ENCODE assay signal across 8 mouse cellular contexts in the genomic region with DNA sequence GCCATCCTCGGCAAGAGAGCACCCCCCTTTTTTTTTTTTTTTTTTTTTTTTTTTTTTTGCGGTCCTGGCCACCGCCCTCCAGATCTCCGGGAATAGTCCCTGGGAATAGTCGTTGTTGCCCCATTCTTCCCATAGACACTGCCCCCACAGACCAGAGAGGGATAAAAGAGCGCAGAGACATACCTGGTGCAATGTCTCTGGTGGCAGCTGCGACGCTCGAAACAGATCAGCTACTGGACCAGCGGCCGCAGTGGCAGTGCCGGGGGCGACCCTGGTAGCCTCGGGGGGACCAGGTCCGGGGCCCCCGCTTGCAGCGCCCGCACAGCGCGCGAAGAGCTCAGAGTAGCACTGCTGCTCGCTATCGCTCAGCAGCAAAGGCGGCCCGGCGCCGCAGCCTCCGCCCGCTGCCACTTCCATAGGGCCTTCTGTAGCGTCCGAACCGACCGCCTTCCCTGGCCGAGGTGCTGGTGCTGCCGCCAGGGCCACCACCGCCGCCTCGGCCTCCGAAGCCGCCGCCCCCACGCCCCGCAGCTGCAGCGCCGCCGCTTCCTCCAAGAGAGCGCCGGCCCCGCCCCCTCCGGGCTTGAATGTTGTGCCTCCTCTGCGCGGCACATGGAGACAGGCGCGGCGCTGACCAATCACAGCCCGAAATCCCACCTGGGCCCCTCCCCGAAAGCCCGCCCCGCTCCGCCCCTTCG. TPM values are rescaled to one million over a fixed set of nuclear protein-coding genes. Genes with fewer than 3 reads are reported as not detected.
DNase-seq lines count a peak whose midpoint lies in the region; ATAC-seq and TF ChIP-seq lines count a peak whose summit lies in the region.

Gene Reps2, minus strand, starts transcription at position 559 of the 698 bp plus-strand sequence.

- H3K4me1 ChIP-seq in intestine, postnatal 0 days (replicated peaks; ENCODE audit: control insufficient read depth, insufficient read depth, low read length) = no peaks in the 10 kb centered on the region

- ATAC-seq in intestine, postnatal 0 days = peak; percentile 97
- ATAC-seq in inflammation-experienced regulatory T-cells, adult 6 months = no peak

- no peaks in the 10 kb centered on the region for H3K36me3 ChIP-seq in intestine, postnatal 0 days (ENCODE audit: control insufficient read depth, insufficient read depth)

- peak within 1 kb of the TSS; percentile 77 for H3K4me2 ChIP-seq in intestine, postnatal 0 days (replicated peaks; ENCODE audit: low read depth)

- H3K4me3 ChIP-seq in intestine, postnatal 0 days (ENCODE audit: low read depth, low read length) = peak within 1 kb of the TSS; percentile 44

- H3K27me3 ChIP-seq in intestine, postnatal 0 days (replicated peaks; ENCODE audit: control insufficient read depth, insufficient read depth, low read length) = no peaks in the 10 kb centered on the region; the same call in 1 of the 2 replicates

- peak within 1 kb of the TSS; percentile 47; the same call in 1 of the 2 replicates for H3K9ac ChIP-seq in intestine, postnatal 0 days (ENCODE audit: low read depth, low read length)

- intact Hi-C loops in left cerebral cortex, postnatal 36 days (cut with DNase I) = loop anchor here (5.0 kb wide), 1 partner anchor 121 kb away; no protein-coding TSS in a partner anchor

- WGBS in intestine, postnatal 0 days = 22% methylated on average over 53 of the region's 61 CpGs

- TF ChIP-seq CTCF in intestine, postnatal 0 days (IDR thresholded peaks at IDR 0.05; ENCODE audit: low read depth) = no peak

- DNase-seq in adrenal gland, postnatal 36 days = peak; percentile 81 to 89
- peak; percentile 62 for DNase-seq in embryo, embryonic 9.5 days (ENCODE audit: extremely low spot score)
- peak; percentile 60 to 80 for DNase-seq in gastrocnemius, postnatal 4 days (ENCODE audit: low spot score in 2 of 2)
- peak; percentile 70 to 74 for DNase-seq in left cerebral cortex, postnatal 36 days (ENCODE audit: low spot score in 2 of 2)
- DNase-seq in mesoderm, embryonic 11.5 days (ENCODE audit: low read depth, low spot score) = peak; percentile 64
- DNase-seq in skeletal muscle tissue, adult 2 months (ENCODE audit: low read depth, low spot score) = peak; percentile 26

- no peak within 1 kb of the TSS for H3K27ac ChIP-seq in intestine, postnatal 0 days (ENCODE audit: low read depth, low read length)

- H3K9me3 ChIP-seq in intestine, postnatal 0 days (ENCODE audit: control insufficient read depth) = no peaks in the 10 kb centered on the region

RNA-seq across cellular contexts. Expression of gene Reps2, which starts in this region (rescaled TPM):
- 1 to 10 TPM; 4.5 TPM for total RNA-seq in adrenal gland, postnatal 36 days (2021)
- 1 to 10 TPM; 7.7 to 9.2 TPM for total RNA-seq in gastrocnemius, postnatal 4 days (2021)
- 0.48 and 0.60 TPM in 2 replicates for polyA plus RNA-seq in intestine, postnatal 0 days (2015; fragmentation: Nextera tagmentation; extraction: Ambion mirVana)
- 100 to 1,000 TPM; 139 to 150 TPM for total RNA-seq in left cerebral cortex, postnatal 36 days (2021)
- not detected for polyA plus RNA-seq in inflammation-experienced regulatory T-cells, adult 6 months (2017; shearing (Covaris generic))

Comparison
In these comparisons a context has a peak if more than half of its experiments do, and no peak if none do; other contexts are left out.
1. RNA of gene Reps2 (total RNA-seq): 139 to 150 TPM in left cerebral cortex, postnatal 36 days; 7.7 to 9.2 TPM in gastrocnemius, postnatal 4 days and 4.5 TPM in adrenal gland, postnatal 36 days; every median in the first group is over 10 times any median in the second.
2. Peak in ATAC-seq, H3K4me3 ChIP-seq, H3K9ac ChIP-seq and H3K4me2 ChIP-seq in intestine, postnatal 0 days; RNA of the gene not detected or under 1 TPM.
3. DNase-seq: peak in every context shown above with its lines; median percentile 85 in adrenal gland, postnatal 36 days; 72 in left cerebral cortex, postnatal 36 days; 70 in gastrocnemius, postnatal 4 days; 64 in mesoderm, embryonic 11.5 days; 62 in embryo, embryonic 9.5 days; 26 in skeletal muscle tissue, adult 2 months.